Mouse (Mus musculus): ENCODE measurements around the gene Nek6. TPM values are rescaled to one million over a fixed set of nuclear protein-coding genes. Genes with fewer than 3 reads are reported as not detected.

The Nek6 gene
- polyA plus RNA-seq, 1 experiment from 2014 or later, result 67.5 TPM

DNA sequence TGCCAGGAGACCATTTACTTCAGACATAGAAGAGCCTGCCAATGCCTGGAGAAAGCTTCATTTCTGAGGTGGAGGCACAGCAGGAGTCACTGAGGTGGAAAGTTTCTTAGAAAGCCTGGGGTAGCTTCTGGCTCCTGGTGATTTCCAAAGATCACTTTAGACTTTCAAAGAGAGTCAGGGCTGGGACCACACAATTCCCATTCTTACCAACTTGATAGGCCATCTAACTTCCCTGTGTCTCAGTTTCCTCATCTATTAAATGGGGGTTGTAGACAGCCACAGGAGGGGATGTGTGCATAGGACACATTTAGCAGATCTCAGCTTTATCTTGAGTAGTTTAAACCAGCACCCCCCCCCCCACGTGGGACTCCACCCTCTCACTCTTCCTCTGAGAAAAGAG, 30.9 kb downstream of the Nek6 start:
- WGBS, result 72% methylated on average over 1 of the region's 1 CpGs

DNA sequence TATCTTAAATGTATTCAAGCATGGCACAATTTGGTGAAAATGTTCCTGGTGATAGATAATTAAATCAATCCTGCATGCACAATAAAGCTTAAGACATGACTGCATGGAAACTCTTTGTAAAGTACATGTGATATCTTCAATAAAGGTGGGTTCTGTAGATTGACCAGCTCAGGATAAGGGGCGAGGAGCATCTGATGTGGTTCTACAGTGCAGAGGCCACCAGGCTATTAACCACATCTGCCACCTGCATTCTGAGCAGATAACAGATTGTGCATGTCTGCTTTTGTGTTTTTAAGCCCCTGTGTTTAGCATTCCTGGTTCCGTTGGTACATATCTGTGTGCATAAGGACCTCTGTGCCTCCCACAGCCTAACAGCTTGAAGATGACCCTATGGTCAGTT, 31.7 kb downstream of the Nek6 start:
- no peak overlapping the region for H3K27ac ChIP-seq (replicated peaks)
- no peaks in the 10 kb centered on the region for H3K36me3 ChIP-seq
- no peak overlapping the region for H3K4me3 ChIP-seq
- WGBS, result 82% methylated on average over 2 of the region's 2 CpGs
- ATAC-seq (ENCODE audit: low FRiP score, low read depth), result no peak
- H3K27me3 ChIP-seq, result no peaks in the 10 kb centered on the region
- H3K9me3 ChIP-seq, result no peaks in the 10 kb centered on the region
- H3K4me2 ChIP-seq, result no peak overlapping the region
- peaks cover 41% of the 10 kb centered on the region for H3K4me1 ChIP-seq (replicated peaks)
- no peak overlapping the region for H3K9ac ChIP-seq

More for the DNA sequence above, 30.9 kb downstream of the Nek6 start:
- Histone ChIP-seq H3K9me3 (no peaks in the 10 kb centered on the region), H3K4me2 (no peak overlapping the region), H3K9ac (no peak overlapping the region), H3K36me3 (no peaks in the 10 kb centered on the region), H3K27me3 (no peaks in the 10 kb centered on the region), H3K4me3 (no peak overlapping the region), H3K27ac (replicated peaks) (no peak overlapping the region), H3K4me1 (replicated peaks) (peaks cover 44% of the 10 kb centered on the region)
- ATAC-seq (ENCODE audit: low FRiP score, low read depth), result no peak

DNA sequence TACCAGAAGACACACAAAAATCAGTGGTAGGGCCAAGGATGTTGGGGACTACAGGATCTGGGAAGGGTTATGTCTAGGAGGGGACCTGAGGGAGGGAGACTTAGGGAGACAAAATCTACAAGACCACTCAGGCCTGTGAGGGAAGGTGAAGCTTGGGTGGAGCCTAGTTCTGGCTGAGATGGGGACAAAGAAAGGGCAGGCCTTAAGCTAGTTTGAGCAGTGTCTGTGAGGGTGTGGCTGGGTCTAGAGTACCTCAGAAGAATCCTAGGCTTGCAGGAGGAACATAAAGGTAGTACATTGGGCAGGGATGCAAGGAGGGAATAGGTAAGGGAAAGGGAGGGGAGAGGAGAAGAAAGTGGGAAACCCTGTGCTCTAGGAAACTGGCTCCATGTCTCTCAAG, 32.9 kb downstream of the Nek6 start:
- ATAC-seq (ENCODE audit: low FRiP score, low read depth), result no peak
- Histone ChIP-seq H3K36me3 (no peaks in the 10 kb centered on the region), H3K9ac (no peak overlapping the region), H3K27me3 (no peaks in the 10 kb centered on the region), H3K4me1 (replicated peaks) (peaks cover 39% of the 10 kb centered on the region), H3K4me2 (no peak overlapping the region), H3K4me3 (no peak overlapping the region), H3K27ac (replicated peaks) (no peak overlapping the region), H3K9me3 (no peaks in the 10 kb centered on the region)

DNA sequence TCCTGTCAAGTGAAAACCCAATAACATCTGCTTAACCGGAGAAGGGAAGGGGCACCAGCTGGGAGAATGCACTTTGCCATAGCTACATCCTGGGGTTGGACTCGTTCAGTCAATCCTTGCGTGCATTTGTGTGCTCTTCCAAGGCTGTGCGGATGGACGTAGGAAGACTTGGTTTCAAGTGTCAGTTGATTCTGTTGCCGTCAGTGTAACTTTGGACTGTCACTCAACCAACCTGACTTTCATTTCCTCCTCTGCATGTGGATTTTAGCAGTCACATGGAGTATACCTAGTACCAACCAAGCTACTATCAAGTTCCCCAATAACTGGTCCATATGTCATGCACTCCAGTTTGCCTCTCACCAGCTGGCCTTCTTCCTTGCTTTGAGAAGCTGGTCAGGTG, 33.5 kb downstream of the Nek6 start:
- Histone ChIP-seq H3K9ac (no peak overlapping the region), H3K27ac (replicated peaks) (no peak overlapping the region), H3K4me3 (no peak overlapping the region), H3K27me3 (no peaks in the 10 kb centered on the region), H3K36me3 (no peaks in the 10 kb centered on the region), H3K9me3 (no peaks in the 10 kb centered on the region), H3K4me1 (replicated peaks) (peaks cover 32% of the 10 kb centered on the region), H3K4me2 (no peak overlapping the region)
- 80% methylated on average over 6 of the region's 6 CpGs for WGBS
- no peak for ATAC-seq (ENCODE audit: low FRiP score, low read depth)

DNA sequence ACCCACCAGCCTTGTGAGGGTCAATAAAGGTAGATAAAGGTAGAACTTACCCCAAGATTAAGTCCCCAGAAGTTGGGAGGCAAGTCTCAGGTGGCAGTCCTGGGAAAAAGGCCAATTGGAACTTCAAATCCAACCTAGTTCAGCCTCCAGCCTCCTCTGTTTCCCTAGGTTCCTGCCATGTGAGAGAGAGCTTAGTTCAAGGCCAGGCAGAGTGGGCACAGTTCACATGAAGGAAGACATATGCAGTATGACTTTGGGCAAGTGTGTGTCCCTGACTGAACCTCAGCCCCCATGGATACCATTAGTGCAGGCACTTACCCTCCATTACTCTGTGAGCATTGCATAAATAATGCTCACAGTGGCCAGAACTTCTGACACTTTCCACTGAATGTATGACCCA, 34.3 kb downstream of the Nek6 start:
- Histone ChIP-seq H3K27me3 (no peaks in the 10 kb centered on the region), H3K4me2 (no peak overlapping the region), H3K9me3 (no peaks in the 10 kb centered on the region), H3K9ac (no peak overlapping the region), H3K4me3 (no peak overlapping the region), H3K4me1 (replicated peaks) (peaks cover 25% of the 10 kb centered on the region), H3K36me3 (no peaks in the 10 kb centered on the region), H3K27ac (replicated peaks) (no peak overlapping the region)
- no peak for ATAC-seq (ENCODE audit: low FRiP score, low read depth)

DNA sequence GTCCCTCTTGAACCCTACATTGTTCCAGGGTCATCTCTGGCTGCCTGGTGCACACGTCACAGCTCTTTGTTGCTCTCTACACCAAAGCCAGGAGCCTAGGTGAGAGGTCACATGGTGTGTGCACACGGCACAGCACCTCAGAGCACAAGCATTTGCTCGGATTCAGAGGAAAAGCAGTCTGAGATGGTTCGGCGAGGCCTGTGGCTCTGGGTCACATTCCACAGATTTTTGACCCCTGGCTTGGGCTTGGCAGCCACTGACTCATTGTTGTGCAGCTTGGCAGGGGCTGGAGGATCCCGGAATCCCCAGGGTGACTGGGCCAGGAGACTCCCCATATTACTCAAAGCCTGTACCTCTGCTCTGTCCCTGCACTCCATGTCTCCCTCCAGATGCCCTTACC, 34.8 kb downstream of the Nek6 start:
- Histone ChIP-seq H3K9ac (no peak overlapping the region), H3K4me2 (no peak overlapping the region), H3K36me3 (no peaks in the 10 kb centered on the region), H3K4me3 (no peak overlapping the region), H3K9me3 (no peaks in the 10 kb centered on the region), H3K4me1 (replicated peaks) (peaks cover 20% of the 10 kb centered on the region), H3K27ac (replicated peaks) (no peak overlapping the region), H3K27me3 (no peaks in the 10 kb centered on the region)
- ATAC-seq (ENCODE audit: low FRiP score, low read depth), result no peak
- 22% methylated on average over 6 of the region's 6 CpGs for WGBS

DNA sequence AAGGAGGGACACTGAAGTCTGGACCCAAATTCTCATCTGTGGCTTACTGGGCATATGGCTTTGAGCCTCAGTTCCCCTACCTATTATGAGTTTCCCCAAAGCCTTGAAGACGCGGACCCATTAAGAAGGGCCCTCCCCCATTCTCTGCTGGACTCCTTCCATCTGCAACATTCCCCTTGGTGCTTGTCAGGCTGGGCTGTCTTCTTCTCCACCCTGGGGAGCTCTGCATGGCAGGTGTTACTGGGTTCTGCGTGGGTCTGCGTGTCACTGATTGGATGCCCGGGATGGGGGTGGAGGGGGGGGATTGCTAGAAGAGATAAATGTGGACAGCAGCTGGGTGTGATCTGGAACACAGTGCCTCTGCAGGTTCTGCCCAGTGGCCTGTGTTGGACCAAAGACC, 35.3 kb downstream of the Nek6 start:
- no peak overlapping the region for H3K27ac ChIP-seq (replicated peaks)
- no peaks in the 10 kb centered on the region for H3K36me3 ChIP-seq
- no peak overlapping the region for H3K4me2 ChIP-seq
- H3K9ac ChIP-seq, result no peak overlapping the region
- WGBS, result 62% methylated on average over 5 of the region's 5 CpGs
- H3K4me3 ChIP-seq, result no peak overlapping the region
- no peak for ATAC-seq (ENCODE audit: low FRiP score, low read depth)
- peaks cover 16% of the 10 kb centered on the region for H3K4me1 ChIP-seq (replicated peaks)
- no peaks in the 10 kb centered on the region for H3K9me3 ChIP-seq
- no peaks in the 10 kb centered on the region for H3K27me3 ChIP-seq

DNA sequence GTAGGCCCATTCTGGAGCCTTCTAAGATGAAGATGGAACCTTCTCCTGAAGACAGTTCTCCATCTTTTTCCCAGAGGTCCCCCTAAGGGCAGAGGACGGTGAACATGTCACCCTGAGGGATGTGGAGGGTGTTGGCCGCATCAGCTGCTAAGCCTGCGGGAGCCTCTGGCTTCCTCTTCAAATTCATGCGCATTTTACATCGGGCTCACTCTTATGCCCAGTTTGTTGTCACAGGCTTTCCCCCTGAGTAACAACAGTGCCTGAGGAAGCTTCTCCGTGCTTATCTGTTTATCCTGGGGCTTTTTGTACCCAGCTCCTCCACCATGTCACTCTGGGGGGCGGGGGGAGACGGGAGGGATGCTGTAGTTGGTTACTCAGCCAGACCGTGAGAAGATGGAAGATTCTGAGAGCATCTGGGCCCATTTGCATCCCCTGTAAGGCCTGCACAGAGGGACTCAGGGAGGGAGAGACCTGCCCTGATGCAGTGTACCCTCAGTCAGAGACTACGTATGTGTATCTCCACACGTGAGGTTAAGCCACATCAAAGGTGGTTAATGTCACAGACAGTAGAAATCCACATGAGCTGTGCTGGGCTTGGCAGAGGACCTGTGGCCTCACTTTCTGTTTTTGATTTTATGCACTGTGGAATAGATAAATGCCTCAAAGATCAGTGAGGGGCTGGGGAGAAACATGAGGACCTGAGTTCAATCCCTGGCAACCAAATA, 36.5 kb downstream of the Nek6 start:
- Histone ChIP-seq H3K27me3 (no peaks in the 10 kb centered on the region), H3K36me3 (no peaks in the 10 kb centered on the region), H3K4me1 (replicated peaks) (peaks cover 23% of the 10 kb centered on the region), H3K27ac (replicated peaks) (no peak overlapping the region), H3K9ac (no peak overlapping the region), H3K9me3 (no peaks in the 10 kb centered on the region), H3K4me2 (no peak overlapping the region), H3K4me3 (no peak overlapping the region)
- no peak for ATAC-seq (ENCODE audit: low FRiP score, low read depth)
- WGBS, result 32% methylated on average over 11 of the region's 11 CpGs

DNA sequence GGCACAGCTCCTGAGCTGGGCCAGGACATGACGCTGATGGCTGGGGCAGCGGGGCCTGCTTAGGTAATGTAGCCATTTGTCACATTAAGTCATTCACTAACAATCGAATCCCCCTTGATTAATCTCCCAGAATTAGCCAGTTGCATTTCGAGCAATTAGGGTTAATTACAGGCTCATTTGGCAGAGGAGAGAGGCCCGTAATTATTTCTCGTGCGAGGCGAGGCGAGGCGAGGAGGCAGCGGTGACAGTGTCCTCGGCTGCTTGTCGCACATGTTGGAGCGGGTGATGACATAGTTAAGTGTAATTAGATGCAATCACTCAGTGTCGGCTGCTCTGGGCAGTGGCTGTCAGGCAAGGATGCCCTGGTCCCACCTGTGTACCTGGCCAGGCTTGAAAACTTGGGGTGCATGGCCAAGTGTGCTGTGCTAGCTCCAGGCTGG, 40.6 kb downstream of the Nek6 start:
- H3K4me3 ChIP-seq, result no peak overlapping the region
- H3K4me2 ChIP-seq, result no peak overlapping the region
- H3K9ac ChIP-seq, result no peak overlapping the region
- no peak overlapping the region for H3K27ac ChIP-seq (replicated peaks)
- no peaks in the 10 kb centered on the region for H3K9me3 ChIP-seq
- 39% methylated on average over 15 of the region's 15 CpGs for WGBS
- H3K36me3 ChIP-seq, result no peaks in the 10 kb centered on the region
- ATAC-seq (ENCODE audit: low FRiP score, low read depth), result peak; percentile 24; the same call in 1 of the 2 replicates
- H3K27me3 ChIP-seq, result no peaks in the 10 kb centered on the region
- H3K4me1 ChIP-seq (replicated peaks), result peaks cover 31% of the 10 kb centered on the region

DNA sequence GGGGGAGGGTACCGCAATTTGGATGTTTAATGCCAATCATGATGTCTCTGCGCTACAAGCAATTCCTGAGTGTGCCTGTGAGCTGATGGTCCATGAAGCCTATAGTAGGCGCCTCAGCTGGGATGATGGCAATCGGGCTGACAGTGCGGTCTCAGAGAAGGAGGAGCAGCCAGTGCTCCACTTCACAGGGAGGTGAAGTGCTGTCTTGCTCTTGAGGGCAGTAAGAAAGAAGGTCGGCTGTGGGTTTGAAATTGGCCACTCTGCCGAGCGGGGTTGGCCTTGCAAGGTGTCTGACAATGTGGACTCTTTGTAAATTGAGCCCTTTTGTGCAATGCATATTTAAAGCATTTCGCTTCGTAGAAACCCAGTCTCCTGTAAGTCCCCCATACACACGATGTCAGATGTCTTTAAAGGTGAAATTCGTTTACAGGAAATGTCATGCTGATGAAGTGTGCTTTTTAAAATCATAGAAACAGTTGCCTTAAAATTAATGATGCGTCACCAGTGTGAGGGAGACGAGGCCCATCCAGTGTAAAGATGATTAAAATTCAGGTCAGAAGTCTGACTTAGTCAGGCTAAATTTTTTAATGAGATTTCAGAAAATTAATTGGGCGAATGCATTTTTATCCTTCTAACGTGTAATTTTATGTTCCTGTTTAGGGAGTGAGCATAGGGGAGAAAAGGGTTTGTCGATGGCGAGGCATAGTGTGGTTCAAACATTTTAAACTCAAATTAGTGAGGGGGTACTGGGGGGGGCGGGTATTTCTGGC, 43.0 kb downstream of the Nek6 start:
- H3K4me1 ChIP-seq (replicated peaks), result peaks cover 24% of the 10 kb centered on the region
- 53% methylated on average over 19 of the region's 19 CpGs for WGBS
- no peaks in the 10 kb centered on the region for H3K27me3 ChIP-seq
- 0 out of 2 replicates have a peak, but pooled peaks cover 3% of the 10 kb centered on the region for H3K36me3 ChIP-seq
- H3K27ac ChIP-seq (replicated peaks), result no peak overlapping the region
- no peak overlapping the region for H3K4me2 ChIP-seq
- no peak overlapping the region for H3K9ac ChIP-seq
- H3K9me3 ChIP-seq, result no peaks in the 10 kb centered on the region
- ATAC-seq (ENCODE audit: low FRiP score, low read depth), result no peak
- no peak overlapping the region for H3K4me3 ChIP-seq

DNA sequence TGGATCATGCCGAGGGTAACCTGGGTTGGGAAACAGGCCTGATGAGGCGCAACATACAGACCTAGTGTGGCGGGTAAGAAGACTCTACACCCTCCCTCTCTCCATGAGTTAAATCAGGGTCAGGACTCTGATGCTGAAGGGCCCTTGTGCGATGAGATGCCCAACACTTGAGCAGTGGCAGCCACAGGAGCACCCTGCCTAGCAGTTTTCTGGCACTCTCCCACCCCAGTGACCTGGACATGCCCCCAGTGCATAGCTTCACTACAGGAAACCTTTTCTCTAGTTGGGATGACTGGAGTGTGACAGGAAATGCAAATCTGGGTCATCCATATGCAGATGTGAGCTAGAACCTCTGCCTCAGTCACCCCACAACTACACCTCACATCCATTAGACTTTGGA, 44.2 kb downstream of the Nek6 start:
- H3K27me3 ChIP-seq, result no peaks in the 10 kb centered on the region
- peaks cover 24% of the 10 kb centered on the region for H3K4me1 ChIP-seq (replicated peaks)
- H3K27ac ChIP-seq (replicated peaks), result no peak overlapping the region
- ATAC-seq (ENCODE audit: low FRiP score, low read depth), result no peak
- no peak overlapping the region for H3K4me3 ChIP-seq
- H3K9me3 ChIP-seq, result no peaks in the 10 kb centered on the region
- WGBS, result 80% methylated on average over 4 of the region's 4 CpGs
- H3K4me2 ChIP-seq, result no peak overlapping the region
- 0 out of 2 replicates have a peak, but pooled peaks cover 3% of the 10 kb centered on the region for H3K36me3 ChIP-seq
- H3K9ac ChIP-seq, result no peak overlapping the region

DNA sequence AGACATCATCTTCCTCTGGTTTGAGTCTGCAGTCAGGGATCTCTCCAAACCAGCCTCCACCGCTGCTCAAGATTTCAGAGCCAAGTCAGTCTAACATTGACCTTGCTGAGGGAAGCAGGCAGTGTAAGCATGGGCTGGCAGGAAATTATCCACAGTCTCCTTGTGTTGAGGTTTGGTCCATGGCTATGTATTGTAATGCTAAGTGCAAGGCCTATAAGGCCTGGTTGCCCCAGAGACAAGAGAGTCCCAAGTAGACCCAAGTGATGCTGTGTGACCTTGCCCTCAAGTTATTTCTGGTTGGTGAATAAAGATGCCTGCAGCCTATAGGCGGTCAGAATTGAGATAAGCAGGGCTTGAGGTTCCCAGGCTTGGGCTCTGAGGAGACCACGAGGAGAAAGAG, 45.3 kb downstream of the Nek6 start:
- no peak overlapping the region for H3K4me2 ChIP-seq
- 0 out of 2 replicates have a peak, but pooled peaks cover 3% of the 10 kb centered on the region for H3K36me3 ChIP-seq
- H3K9me3 ChIP-seq, result no peaks in the 10 kb centered on the region
- no peak for ATAC-seq (ENCODE audit: low FRiP score, low read depth)
- H3K4me3 ChIP-seq, result no peak overlapping the region
- H3K27ac ChIP-seq (replicated peaks), result no peak overlapping the region
- no peaks in the 10 kb centered on the region for H3K27me3 ChIP-seq
- H3K9ac ChIP-seq, result no peak overlapping the region
- H3K4me1 ChIP-seq (replicated peaks), result peaks cover 23% of the 10 kb centered on the region
- 64% methylated on average over 3 of the region's 3 CpGs for WGBS

Data from hindbrain, embryonic 15.5 days (tissue).